Mouse (Mus musculus): ENCODE data around the gene Rnase13.

The Rnase13 gene

GRCm38 (mm10) chr14:51913960-51914762, 8.4 kb downstream of the Rnase13 start, which contains the start of gene Ndrg2:
Ndrg2 (minus strand) TSS chr14:51914158.
- in situ Hi-C loops (cut with MboI; ENCODE audit: low sequenced_read_pairs) = no loop called here

DNA sequence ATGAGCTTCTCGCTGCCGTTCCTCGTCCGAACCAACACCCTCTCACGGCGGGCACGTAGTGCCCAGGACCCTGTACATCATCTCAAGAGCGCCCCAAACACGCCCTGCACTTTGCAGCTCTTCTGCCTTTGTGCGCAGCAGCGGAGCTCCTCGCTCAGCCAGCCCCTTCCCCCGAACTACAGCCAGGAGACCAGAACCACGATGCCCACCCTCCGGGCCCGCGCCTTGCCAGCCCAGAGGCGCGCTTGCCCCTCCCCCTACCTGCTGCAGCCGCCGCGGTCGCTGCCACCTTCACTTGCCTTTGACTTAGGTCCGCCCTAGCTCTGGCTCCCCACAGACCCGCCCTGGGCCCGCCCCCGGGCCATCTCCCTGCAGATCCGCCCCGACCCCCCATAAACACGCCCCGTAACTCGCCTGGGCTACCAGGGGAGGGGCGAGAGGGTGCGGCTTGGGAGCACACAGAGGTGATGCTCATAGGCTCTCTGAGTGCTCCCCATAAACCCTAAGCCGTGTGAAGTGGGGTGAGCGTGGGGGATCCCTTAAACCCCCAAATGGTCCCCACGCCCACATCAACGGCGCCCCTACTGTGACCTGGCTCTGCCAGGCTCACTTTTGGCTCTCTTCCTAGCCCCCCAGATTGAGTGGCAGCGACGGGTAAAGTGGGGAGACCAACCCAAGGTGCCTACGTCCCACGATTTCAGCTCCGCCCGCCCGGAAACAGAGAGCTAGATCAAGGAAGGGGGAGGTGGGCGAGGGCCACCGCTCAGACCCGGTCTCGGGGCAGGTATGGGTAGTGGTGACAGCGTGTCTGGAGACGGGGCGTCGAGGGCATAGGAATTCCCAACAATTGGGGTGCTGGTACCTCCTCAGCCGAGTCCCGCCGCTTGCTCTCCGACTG, 9.3 kb downstream of the Rnase13 start:
- in situ Hi-C loops (cut with MboI; ENCODE audit: low sequenced_read_pairs) = no loop called here

DNA sequence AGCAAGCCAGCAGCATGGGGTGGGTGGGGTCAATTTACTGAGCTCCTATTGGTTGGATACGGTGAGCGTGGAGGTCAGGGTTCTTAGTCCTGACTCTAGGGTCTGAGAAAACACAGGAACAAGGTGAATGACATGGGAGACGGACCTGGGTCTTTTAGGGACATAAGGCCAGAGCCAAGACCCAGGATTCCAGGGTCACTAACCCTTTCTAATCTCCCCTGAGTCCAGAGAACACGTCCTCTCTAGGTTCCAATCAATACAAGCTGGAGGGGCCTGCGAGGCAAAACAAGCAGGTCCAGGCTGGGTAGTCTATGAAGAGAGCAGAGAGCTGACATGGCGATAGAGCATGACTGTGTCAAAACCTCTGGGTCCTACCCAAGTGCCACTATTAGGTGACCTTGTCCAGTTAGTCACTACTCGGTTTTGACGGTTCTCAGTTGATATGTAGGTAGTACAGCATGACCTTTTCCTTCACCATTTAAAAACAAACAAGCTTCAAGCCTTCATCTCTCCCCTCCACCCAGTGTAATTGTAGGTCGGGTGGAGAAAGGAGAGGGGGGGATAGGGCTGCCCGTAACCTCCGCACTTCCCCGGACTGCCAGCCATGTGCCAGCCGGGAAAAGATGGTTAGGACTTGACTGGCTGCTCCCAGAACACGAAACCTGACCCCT, 10.0 kb downstream of the Rnase13 start:
- in situ Hi-C loops (cut with MboI; ENCODE audit: low sequenced_read_pairs) = no loop called here

DNA sequence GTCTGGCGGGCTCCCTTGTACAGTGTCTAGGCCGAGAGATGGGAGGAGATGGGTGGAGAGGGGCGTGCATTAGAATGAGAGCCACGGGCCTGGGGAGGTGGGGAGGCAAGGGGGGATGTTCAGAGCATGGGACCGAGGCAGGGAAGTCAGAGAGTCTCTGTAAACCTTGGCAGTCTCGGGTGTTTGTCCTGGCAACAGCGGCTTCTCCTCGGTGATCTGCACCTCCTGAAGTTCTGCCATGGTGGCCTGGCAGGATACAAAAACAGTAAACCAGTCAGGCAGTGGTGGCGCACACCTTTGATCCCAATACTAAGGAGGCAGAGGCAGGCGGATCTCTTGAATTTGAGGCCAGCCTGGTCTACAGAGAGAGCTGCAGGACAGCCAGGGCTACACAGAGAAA, 11.3 kb downstream of the Rnase13 start:
- in situ Hi-C loops (cut with MboI; ENCODE audit: low sequenced_read_pairs) = no loop called here

- in situ Hi-C loops (cut with MboI; ENCODE audit: low sequenced_read_pairs) = loop anchor here (5.0 kb wide), 1 partner anchor 101 kb away; no protein-coding TSS in a partner anchor
These were observed 16.5 kb downstream of the Rnase13 start for GRCm38 (mm10) chr14:51906102-51906501.

DNA sequence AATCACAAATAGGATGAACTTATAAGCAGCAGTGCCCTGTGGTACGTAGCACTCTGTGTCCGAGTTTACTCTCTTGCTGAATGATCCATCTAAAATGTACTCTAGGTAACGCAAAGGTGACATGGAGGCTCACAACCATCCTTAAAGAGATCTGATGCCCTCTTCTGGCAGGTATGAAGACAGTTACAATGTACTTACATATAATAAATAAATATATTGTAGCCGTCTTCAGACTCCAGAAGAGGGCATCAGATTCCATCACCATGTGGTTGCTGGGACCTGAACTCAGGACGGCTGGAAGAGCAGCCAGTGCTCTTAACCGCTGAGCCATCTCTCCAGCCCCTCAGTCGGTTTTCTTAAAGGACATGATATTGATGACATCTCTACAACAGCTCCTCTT, 17.9 kb downstream of the Rnase13 start:
- in situ Hi-C loops (cut with MboI; ENCODE audit: low sequenced_read_pairs) = loop anchor here (5.0 kb wide), 1 partner anchor 103 kb away; no protein-coding TSS in a partner anchor

DNA sequence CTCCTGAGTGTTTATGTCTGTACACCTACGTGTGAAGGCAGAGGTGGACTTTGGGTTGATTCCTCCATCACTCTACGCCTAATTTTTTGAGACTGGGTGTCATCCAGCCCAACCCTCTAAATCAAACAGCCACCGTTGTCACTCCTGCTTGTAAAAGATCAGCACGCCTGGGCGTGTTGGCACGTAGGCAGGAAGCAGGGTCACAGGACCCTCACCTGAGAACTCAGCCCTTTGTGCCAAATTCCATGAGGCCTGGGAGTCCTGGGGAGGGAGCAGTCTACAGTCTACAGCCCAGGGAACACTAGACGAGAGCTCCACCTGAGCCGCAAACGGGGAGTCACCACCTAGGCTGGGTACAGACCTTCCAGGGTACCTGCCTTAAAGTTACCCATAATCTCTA, 18.8 kb downstream of the Rnase13 start:
- in situ Hi-C loops (cut with MboI; ENCODE audit: low sequenced_read_pairs) = no loop called here

DNA sequence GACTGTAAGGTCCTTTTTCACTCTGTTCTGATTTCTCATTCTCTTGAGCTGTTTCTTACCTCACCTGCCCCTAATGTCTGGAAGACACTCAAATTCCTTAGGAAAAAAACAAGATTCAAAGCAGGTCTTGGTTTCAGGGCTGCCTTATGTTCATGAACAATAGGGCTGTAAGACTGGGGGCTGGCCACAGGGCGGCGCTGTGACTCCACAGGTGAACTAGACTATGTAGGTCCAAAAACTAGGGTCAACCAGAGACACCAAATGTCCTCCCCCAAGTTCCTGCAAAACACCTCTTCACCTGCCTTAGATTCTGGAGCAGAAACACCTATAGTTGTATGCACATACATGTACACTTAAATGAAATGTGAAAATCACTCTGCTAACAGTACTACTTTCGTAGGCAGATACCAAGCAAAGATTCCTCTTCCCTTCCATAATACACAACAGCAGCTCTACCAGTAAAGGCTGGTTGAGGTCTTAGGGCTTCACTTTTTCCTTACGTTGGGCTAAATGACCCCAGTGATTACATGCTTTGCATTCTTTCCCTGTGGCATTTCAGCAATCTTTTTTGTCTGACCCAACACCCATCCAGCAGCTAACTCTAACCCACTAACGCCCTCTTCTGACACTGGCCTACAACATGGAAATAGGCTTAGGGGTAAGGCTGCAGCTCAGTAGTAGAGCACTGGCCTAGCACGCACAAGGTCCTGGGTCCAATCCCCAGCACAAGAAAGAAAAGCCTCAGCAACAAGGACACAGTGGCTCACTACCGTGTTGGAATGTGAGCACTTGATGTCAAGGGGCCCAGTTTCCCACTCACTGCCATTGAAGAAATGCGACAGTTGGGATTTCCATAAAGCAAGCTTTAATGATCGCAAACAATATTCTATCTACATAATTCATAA, 19.5 kb downstream of the Rnase13 start:
- in situ Hi-C loops (cut with MboI; ENCODE audit: low sequenced_read_pairs) = no loop called here

- in situ Hi-C loops (cut with MboI; ENCODE audit: low sequenced_read_pairs) = no loop called here
These were observed 23.2 kb downstream of the Rnase13 start for GRCm38 (mm10) chr14:51899351-51899750.

DNA sequence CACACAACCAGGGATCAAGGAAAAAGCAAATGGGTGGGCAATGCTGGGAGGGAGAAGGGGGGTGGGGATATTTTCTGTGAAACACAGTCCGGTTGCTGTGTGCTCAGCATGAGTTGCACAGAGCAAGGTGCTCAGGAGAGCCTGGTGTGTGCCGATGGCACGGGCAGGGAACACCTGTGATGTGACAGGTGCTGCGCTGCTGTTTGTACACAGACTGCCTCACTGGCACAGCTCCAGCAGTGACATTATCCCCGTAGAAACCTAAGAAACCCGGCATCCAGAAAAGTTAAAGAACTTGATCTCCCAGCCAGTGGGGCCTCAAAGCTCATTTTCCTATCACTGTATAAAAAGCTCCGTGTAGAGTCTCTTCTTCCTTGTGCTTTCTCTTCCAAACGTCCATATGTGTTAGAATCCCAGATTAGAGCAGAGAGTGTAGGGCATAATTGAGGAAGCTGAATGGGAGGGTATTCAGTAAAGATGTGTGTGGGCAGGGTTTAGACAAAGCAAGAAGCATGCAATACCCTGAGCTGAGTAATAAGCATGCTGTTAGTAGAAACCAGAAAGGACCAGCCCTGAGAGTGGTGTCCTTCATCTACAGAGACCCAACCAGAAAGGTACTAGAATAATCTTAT, 25.9 kb downstream of the Rnase13 start:
- in situ Hi-C loops (cut with MboI; ENCODE audit: low sequenced_read_pairs) = no loop called here

DNA sequence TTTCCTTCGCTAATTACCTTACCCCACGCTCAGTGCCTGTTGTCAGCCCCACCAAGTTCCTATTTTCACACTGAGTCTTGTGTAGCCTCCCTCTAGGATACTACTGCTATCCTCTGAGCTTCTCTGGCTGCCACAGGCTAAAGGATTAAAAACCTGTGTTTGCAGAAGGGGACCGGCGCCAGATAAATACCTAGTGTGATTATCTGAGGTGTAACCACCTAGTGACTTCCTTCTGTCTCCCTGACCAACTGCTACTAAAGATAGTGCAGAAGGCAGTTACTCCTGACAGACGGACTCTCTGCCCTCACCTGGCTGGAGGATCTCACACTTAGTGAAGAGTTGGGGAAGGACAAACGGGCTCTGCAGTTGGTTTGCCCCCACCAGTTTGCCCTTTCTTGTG, 26.6 kb downstream of the Rnase13 start:
- in situ Hi-C loops (cut with MboI; ENCODE audit: low sequenced_read_pairs) = no loop called here

GRCm38 (mm10) chr14:51895071-51895470, 27.5 kb downstream of the Rnase13 start:
- in situ Hi-C loops (cut with MboI; ENCODE audit: low sequenced_read_pairs) = no loop called here

- in situ Hi-C loops (cut with MboI; ENCODE audit: low sequenced_read_pairs) = no loop called here
These were observed 28.8 kb downstream of the Rnase13 start for GRCm38 (mm10) chr14:51893809-51894208.

- in situ Hi-C loops (cut with MboI; ENCODE audit: low sequenced_read_pairs) = no loop called here
These were observed 29.3 kb downstream of the Rnase13 start for GRCm38 (mm10) chr14:51893094-51893794.

GRCm38 (mm10) chr14:51892191-51892939, 30.2 kb downstream of the Rnase13 start, which contains the start of gene Slc39a2:
Slc39a2 (plus strand) TSS chr14:51892889.
- in situ Hi-C loops (cut with MboI; ENCODE audit: low sequenced_read_pairs) = no loop called here

GRCm38 (mm10) chr14:51889833-51890232, 32.7 kb downstream of the Rnase13 start:
- in situ Hi-C loops (cut with MboI; ENCODE audit: low sequenced_read_pairs) = no loop called here

GRCm38 (mm10) chr14:51886051-51886450, 36.5 kb downstream of the Rnase13 start:
- in situ Hi-C loops (cut with MboI; ENCODE audit: low sequenced_read_pairs) = no loop called here

GRCm38 (mm10) chr14:51884598-51885331, 37.8 kb downstream of the Rnase13 start, which contains the start of gene Mettl17:
Mettl17 (plus strand) TSS chr14:51884842.
- in situ Hi-C loops (cut with MboI; ENCODE audit: low sequenced_read_pairs) = no loop called here
